ENCODE assay signal across 30 mouse cellular contexts in genomic region chr3:98132636-98133035, GRCm38 (mm10). TPM values are rescaled to one million over a fixed set of nuclear protein-coding genes. Genes with fewer than 3 reads are reported as not detected.
DNase-seq lines count a peak whose midpoint lies in the region; ATAC-seq lines count a peak whose summit lies in the region.
"Had no signal": no experiment of that assay in that cellular context is flagged by ENCODE, and none has a peak within 500 bp of the region (broad histone marks: within the 10 kb centered on the region; RNA-seq: fewer than 3 reads in every experiment).

No protein-coding gene starts in this region.

- H3K9ac ChIP-seq in midbrain, embryonic 11.5 days (ENCODE audit: low read length): no peak overlapping the region
- H3K9ac ChIP-seq in midbrain, embryonic 13.5 days (replicated peaks): no peak overlapping the region
- H3K9ac ChIP-seq: embryonic facial prominence, embryonic 13.5 days; forebrain, embryonic 12.5 days; forebrain, embryonic 15.5 days; heart, embryonic 13.5 days; hindbrain, embryonic 14.5 days had no signal

- ATAC-seq in midbrain, embryonic 11.5 days (ENCODE audit: low FRiP score): no peak
- no peak for ATAC-seq in midbrain, embryonic 13.5 days
- ATAC-seq: activated CD4-positive, CD25-positive, alpha-beta regulatory T cell, adult 4 months; forebrain, embryonic 15.5 days; hindbrain, postnatal 0 days; inflammation-experienced regulatory T-cells, adult 6 months; intestine, embryonic 16.5 days had no signal

- no peaks in the 10 kb centered on the region for H3K4me1 ChIP-seq in midbrain, embryonic 11.5 days (ENCODE audit: control insufficient read depth, insufficient read depth, low read length)
- H3K4me1 ChIP-seq in midbrain, embryonic 13.5 days (replicated peaks): no peaks in the 10 kb centered on the region
- H3K4me1 ChIP-seq: embryonic facial prominence, embryonic 10.5 days; embryonic facial prominence, embryonic 13.5 days; forebrain, embryonic 12.5 days; forebrain, embryonic 15.5 days had no signal

- no peak overlapping the region for H3K4me3 ChIP-seq in midbrain, embryonic 11.5 days (ENCODE audit: low read depth, low read length)
- H3K4me3 ChIP-seq in midbrain, embryonic 13.5 days (replicated peaks): no peak overlapping the region
- H3K4me3 ChIP-seq: embryonic facial prominence, embryonic 10.5 days; embryonic facial prominence, embryonic 13.5 days; erythroblast, embryonic 14.5 days; forebrain, embryonic 12.5 days; forebrain, embryonic 15.5 days; heart, adult 2 months; heart, embryonic 10.5 days; heart, embryonic 13.5 days had no signal

- peaks cover 10% of the 10 kb centered on the region for H3K36me3 ChIP-seq in midbrain, embryonic 11.5 days (ENCODE audit: control insufficient read depth, insufficient read depth, low read length)
- peaks cover 50% of the 10 kb centered on the region for H3K36me3 ChIP-seq in midbrain, embryonic 13.5 days

- 95% methylated on average over 8 of the region's 8 CpGs for WGBS in midbrain, embryonic 11.5 days
- WGBS in midbrain, embryonic 13.5 days: 97% methylated on average over 8 of the region's 8 CpGs

- no peaks in the 10 kb centered on the region for H3K9me3 ChIP-seq in midbrain, embryonic 11.5 days (ENCODE audit: control insufficient read depth, low read length)
- no peaks in the 10 kb centered on the region for H3K9me3 ChIP-seq in midbrain, embryonic 13.5 days
- H3K9me3 ChIP-seq: embryonic facial prominence, embryonic 10.5 days; embryonic facial prominence, embryonic 13.5 days; forebrain, embryonic 12.5 days; forebrain, embryonic 15.5 days; heart, embryonic 10.5 days; heart, embryonic 13.5 days had no signal

- peak; percentile 26 to 44 for DNase-seq in cerebellum, postnatal 10 days
- DNase-seq in cerebellum, adult 11 months: no peak
- DNase-seq in cerebellum, postnatal 36 days: peak; percentile 11 to 14
- DNase-seq in cerebellum, adult 9-11 months: no peak
- peak; percentile 68 for DNase-seq in midbrain, embryonic 11.5 days (ENCODE audit: low spot score, missing footprints)
- DNase-seq: adrenal gland, adult 8-10 months; adrenal gland, postnatal 25 days; cerebellum, adult 9-10 months; embryo, embryonic 11 days; gastrocnemius, postnatal 10 days; heart, adult 2 months; heart, postnatal 14 days; heart, postnatal 4 days; kidney, adult 18-20 months had no signal

- H3K27ac ChIP-seq in midbrain, embryonic 11.5 days (ENCODE audit: low read depth, low read length): no peak overlapping the region
- H3K27ac ChIP-seq in midbrain, embryonic 13.5 days: no peak overlapping the region
- H3K27ac ChIP-seq: embryonic facial prominence, embryonic 10.5 days; embryonic facial prominence, embryonic 13.5 days; forebrain, embryonic 12.5 days; forebrain, embryonic 15.5 days; heart, adult 2 months; heart, embryonic 10.5 days; heart, embryonic 13.5 days; hindbrain, embryonic 14.5 days; hindbrain, postnatal 0 days had no signal

- H3K27me3 ChIP-seq in midbrain, embryonic 11.5 days (ENCODE audit: control insufficient read depth, insufficient read depth, low read length): no peaks in the 10 kb centered on the region
- no peaks in the 10 kb centered on the region for H3K27me3 ChIP-seq in midbrain, embryonic 13.5 days
- H3K27me3 ChIP-seq: embryonic facial prominence, embryonic 13.5 days; forebrain, embryonic 12.5 days; forebrain, embryonic 15.5 days; heart, embryonic 13.5 days had no signal

- no peak overlapping the region for H3K4me2 ChIP-seq in midbrain, embryonic 11.5 days
- no peak overlapping the region for H3K4me2 ChIP-seq in midbrain, embryonic 13.5 days (replicated peaks)
- H3K4me2 ChIP-seq: embryonic facial prominence, embryonic 13.5 days; forebrain, embryonic 12.5 days; forebrain, embryonic 15.5 days; heart, embryonic 13.5 days; hindbrain, embryonic 14.5 days had no signal

RNA-seq across cellular contexts. Expression of gene Adam30, which starts 27.8 kb away (rescaled TPM):
- not detected in 2 replicates for polyA plus RNA-seq in midbrain, embryonic 11.5 days (2014; fragmentation: Nextera tagmentation; extraction: Ambion mirVana)
- not detected in 2 replicates for polyA plus RNA-seq in midbrain, embryonic 13.5 days (2015; fragmentation: Nextera tagmentation; extraction: Ambion mirVana)
- polyA plus RNA-seq: activated CD4-positive, CD25-positive, alpha-beta regulatory T cell, adult 4 months; cortical plate, adult 2 months; embryonic facial prominence, embryonic 10.5 days; embryonic facial prominence, embryonic 13.5 days; erythroblast, embryonic 14.5 days; forebrain, embryonic 12.5 days; forebrain, embryonic 15.5 days; heart, embryonic 10.5 days; heart, embryonic 13.5 days; heart, embryonic 16.5 days; hindbrain, embryonic 11.5 days; hindbrain, embryonic 14.5 days; hindbrain, postnatal 0 days; inflammation-experienced regulatory T-cells, adult 6 months; intestine, embryonic 16.5 days had no signal

Comparison
In these comparisons a context has a peak if more than half of its experiments do, and no peak if none do; other contexts are left out.
1. DNase-seq: peak in cerebellum, postnatal 10 days (2 of 2), cerebellum, postnatal 36 days (2 of 2) and midbrain, embryonic 11.5 days (single experiment); none in cerebellum, adult 11 months (single experiment) and cerebellum, adult 9-11 months (single experiment).